Mouse (Mus musculus): Measurements from ENCODE around the gene Psma3.

Psma3 gene

DNA sequence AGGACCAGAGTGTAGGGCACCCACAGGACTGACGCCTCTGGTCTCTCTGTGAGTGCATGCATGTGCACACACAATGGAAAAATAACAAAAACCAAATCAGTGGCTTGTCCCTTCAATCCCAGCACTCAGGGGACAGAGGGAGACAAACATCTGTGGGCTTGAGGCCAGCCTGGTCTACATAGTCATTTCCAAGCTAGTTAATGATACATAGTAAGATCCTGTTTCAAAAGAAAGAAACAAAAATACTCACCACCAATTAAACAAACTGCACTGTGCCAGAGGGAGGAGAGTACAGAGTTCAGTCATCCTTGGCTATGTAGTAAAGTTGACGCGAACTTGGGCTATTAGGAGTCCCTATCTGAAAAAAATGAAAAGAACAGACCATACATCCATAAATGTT, 69.2 kb downstream of the Psma3 start:
- no peak for DNase-seq (ENCODE audit: extremely low read depth, insufficient read length, low spot score)

DNA sequence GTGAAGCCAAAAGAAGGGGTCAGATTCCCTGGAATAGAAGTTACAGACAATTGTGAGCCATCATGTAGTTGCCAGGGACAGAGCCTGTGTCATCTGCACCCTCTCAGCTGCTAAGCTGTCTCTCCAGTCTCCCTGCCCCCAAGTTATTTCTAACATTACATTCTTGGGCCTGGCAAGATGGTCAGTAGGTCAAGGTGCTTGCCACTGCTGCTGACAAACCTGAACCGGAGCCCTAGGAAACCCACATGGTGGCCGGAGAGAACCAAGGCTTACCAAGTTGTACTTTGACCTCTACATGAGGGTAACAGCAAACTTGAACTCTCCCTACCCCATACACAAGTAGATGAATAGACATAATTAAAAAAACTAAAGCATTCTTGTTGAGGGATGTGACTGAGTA, 70.1 kb downstream of the Psma3 start:
- no peak for DNase-seq (ENCODE audit: extremely low read depth, insufficient read length, low spot score)
